Mouse (Mus musculus) G1E (cell line): ENCODE measurements at regions not wholly inside any gene's neighbourhood (a gene's known extent, or its start where the extent isn't known, plus 50 kb on each side); places are given as distances from the start of the nearest gene placed in this dataset.

Experiments used
- ATAC-seq: 2 replicates; pipeline ENCODE4 v1.8.0; 2016; ENCODE audit warnings: mild to moderate bottlenecking; ENCODE audit not compliant: insufficient number of reproducible peaks, poor library complexity, low FRiP score, severe bottlenecking; ENCODE audit errors: extremely low read depth
- DNase-seq: peaks from one replicate; pipeline ENCODE4 v3.0.0; 2012; ENCODE audit warnings: low spot score
- H3K27me3 ChIP-seq: 2 replicates; pipeline ENCODE4 v1.6.1; 2012; ENCODE audit warnings: mild to moderate bottlenecking, low read length, inconsistent platforms; ENCODE audit not compliant: insufficient read depth
- H3K36me3 ChIP-seq: replicated peaks from 2 replicates; pipeline ENCODE3; 2012; ENCODE audit warnings: mild to moderate bottlenecking, inconsistent platforms
- H3K4me1 ChIP-seq: 2 replicates; pipeline ENCODE4 v1.6.1; 2012; ENCODE audit warnings: low read depth, low read length, inconsistent platforms, mixed read lengths; ENCODE audit not compliant: insufficient read depth
- H3K4me3 ChIP-seq: 2 replicates; pipeline ENCODE4 v1.5.1; 2012; ENCODE audit warnings: low read depth, mild to moderate bottlenecking, inconsistent platforms, low read length, moderate library complexity, mixed read lengths
- H3K9me3 ChIP-seq: replicated peaks from 2 replicates; pipeline ENCODE4 v1.6.1; 2012; ENCODE audit warnings: inconsistent platforms
- CTCF ChIP-seq: IDR thresholded peaks from 2 replicates; pipeline ENCODE4 v1.5.1; 2012; ENCODE audit warnings: low read depth, low read length, inconsistent platforms, mixed read lengths
- GATA1 ChIP-seq: IDR thresholded peaks from 2 replicates; pipeline ENCODE4 v1.6.1; 2012; ENCODE audit warnings: borderline replicate concordance, low read length, inconsistent platforms, mixed read lengths
- GATA2 ChIP-seq: IDR thresholded peaks from 2 replicates; pipeline ENCODE4 v1.6.1; 2012; ENCODE audit warnings: low read depth, low read length, inconsistent platforms, borderline replicate concordance
- POLR2AphosphoS5 ChIP-seq: IDR thresholded peaks from 2 replicates; pipeline ENCODE4 v1.6.1; 2012; ENCODE audit warnings: low read depth, low read length, inconsistent platforms; ENCODE audit not compliant: insufficient replicate concordance
- TAL1 ChIP-seq: conservative IDR thresholded peaks from 2 replicates; pipeline ENCODE4 v1.6.1; 2012; ENCODE audit warnings: low read depth, low read length, inconsistent platforms, mixed read lengths

DNA sequence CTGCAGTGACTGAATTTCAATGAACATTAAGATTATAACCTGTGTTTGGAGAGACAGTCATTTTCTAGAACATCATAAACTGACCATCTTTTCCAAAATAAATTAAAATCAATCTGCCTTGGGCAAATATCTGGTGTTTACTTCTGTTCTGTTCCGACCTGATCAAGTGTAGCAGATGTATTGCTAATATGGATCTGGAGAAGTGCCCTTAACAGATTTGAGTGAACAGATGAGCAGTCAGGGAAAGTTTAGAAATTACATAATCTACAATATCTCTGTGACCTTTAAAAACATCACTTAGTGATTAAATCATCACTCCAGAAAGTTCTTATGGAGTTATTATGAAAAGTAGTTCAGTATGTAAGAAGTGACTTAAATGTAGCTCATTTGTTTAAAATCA lies 1634.1 kb upstream of the B3galt2 start:
- no peaks in the 10 kb centered on the region for H3K27me3 ChIP-seq
- TF ChIP-seq TAL1, result no peak
- no peak for TF ChIP-seq CTCF
- TF ChIP-seq POLR2AphosphoS5, result no peak
- no peak for TF ChIP-seq GATA1
- H3K9me3 ChIP-seq, result no peaks in the 10 kb centered on the region
- no peaks in the 10 kb centered on the region for H3K36me3 ChIP-seq
- DNase-seq (no peak), ATAC-seq (no peak)
- H3K4me3 ChIP-seq, result no peak overlapping the region
- H3K4me1 ChIP-seq, result no peaks in the 10 kb centered on the region

GRCm38 (mm10) chr1:142042751-142043150 lies 1597.7 kb upstream of the B3galt2 start:
- TF ChIP-seq GATA1 (no peak), TAL1 (no peak), GATA2 (no peak), POLR2AphosphoS5 (no peak), CTCF (no peak)
- Histone ChIP-seq H3K9me3 (peaks cover 5% of the 10 kb centered on the region), H3K4me1 (no peaks in the 10 kb centered on the region), H3K27me3 (no peaks in the 10 kb centered on the region), H3K4me3 (no peak overlapping the region), H3K36me3 (no peaks in the 10 kb centered on the region)
- DNase-seq (no peak), ATAC-seq (no peak)

- DNase-seq (no peak), ATAC-seq (no peak)
- Histone ChIP-seq H3K4me1 (no peaks in the 10 kb centered on the region), H3K9me3 (no peaks in the 10 kb centered on the region; the same call in 1 of the 2 replicates), H3K36me3 (no peaks in the 10 kb centered on the region), H3K4me3 (no peak overlapping the region), H3K27me3 (no peaks in the 10 kb centered on the region)
- TF ChIP-seq GATA2, result no peak
- no peak for TF ChIP-seq GATA1
- TF ChIP-seq TAL1, result no peak
- TF ChIP-seq CTCF, result no peak
- TF ChIP-seq POLR2AphosphoS5, result no peak
These were observed 1585.3 kb upstream of the B3galt2 start for GRCm38 (mm10) chr1:142055207-142055606.
